Mouse (Mus musculus) limb, embryonic 11.5 days (tissue): ENCODE measurements around the gene Bcor. TPM values are rescaled to one million over a fixed set of nuclear protein-coding genes. Genes with fewer than 3 reads are reported as not detected.
A peak's percentile ranks its signal among the peaks of the same experiment; 100 is the strongest.

ENCODE experiments used
- ATAC-seq: fragments of 200-750 bp; cut with Nextera tagmentation; 2 replicates; pipeline ENCODE4 v1.8.0; 2017; ENCODE audit warnings: low read depth; ENCODE audit not compliant: insufficient number of reproducible peaks, low FRiP score, low TSS enrichment
- DNase-seq: peaks from one replicate; pipeline ENCODE4 v3.0.0-alpha.2; 2015; ENCODE audit warnings: low spot score
- H3K27ac ChIP-seq: fragments of 300-500 bp; sonication (generic); replicated peaks from 2 replicates; pipeline ENCODE4 v1.5.1; 2014; ENCODE audit warnings: low read depth, mild to moderate bottlenecking, low read length
- H3K27me3 ChIP-seq: fragments of 300-500 bp; sonication (generic); 2 replicates; pipeline ENCODE4 v1.6.1; 2014; ENCODE audit warnings: mild to moderate bottlenecking, low read length, mixed read lengths; ENCODE audit not compliant: control insufficient read depth, insufficient read depth
- H3K36me3 ChIP-seq: fragments of 300-500 bp; sonication (generic); 2 replicates; pipeline ENCODE4 v1.6.1; 2014; ENCODE audit warnings: mild to moderate bottlenecking, low read length, moderate library complexity, mixed read lengths; ENCODE audit not compliant: control insufficient read depth, insufficient read depth
- H3K4me1 ChIP-seq: fragments of 300-500 bp; sonication (generic); 2 replicates; pipeline ENCODE4 v1.6.1; 2014; ENCODE audit warnings: low read length, mixed read lengths; ENCODE audit not compliant: control insufficient read depth, insufficient read depth
- H3K4me2 ChIP-seq: fragments of 300-500 bp; sonication (generic); 2 replicates; pipeline ENCODE4 v1.6.1; 2014; ENCODE audit warnings: low read depth, mild to moderate bottlenecking, moderate library complexity; ENCODE audit not compliant: severe bottlenecking
- H3K4me3 ChIP-seq: fragments of 300-500 bp; sonication (generic); 2 replicates; pipeline ENCODE4 v1.5.1; 2014; ENCODE audit warnings: low read depth, low read length
- H3K9ac ChIP-seq: fragments of 300-500 bp; sonication (generic); 2 replicates; pipeline ENCODE4 v1.6.1; 2014; ENCODE audit warnings: mild to moderate bottlenecking, low read length
- H3K9me3 ChIP-seq: fragments of 300-500 bp; sonication (generic); 2 replicates; pipeline ENCODE4 v1.6.1; 2016; ENCODE audit warnings: low read length; ENCODE audit not compliant: control insufficient read depth
- WGBS: fragments of 180-500 bp; shearing (Covaris S2); extraction: QIAGEN DNeasy Blood & Tissue Kit; methylation state at CpG from one replicate; pipeline ENCODE4 v1.1.7; 2014; 5-methylcytosine and 5-hydroxymethylcytosine counted together
- polyA plus RNA-seq: library from polyadenylated mRNA; unstranded; fragments of >200 nt; fragmentation: Nextera tagmentation; extraction: Ambion mirVana; gene quantifications from 2 replicates; pipeline ENCODE4 v1.2.1, GENCODE M21; 2014

The Bcor gene
- polyA plus RNA-seq, 1 experiment from 2014 or later = 26.6 TPM

DNA sequence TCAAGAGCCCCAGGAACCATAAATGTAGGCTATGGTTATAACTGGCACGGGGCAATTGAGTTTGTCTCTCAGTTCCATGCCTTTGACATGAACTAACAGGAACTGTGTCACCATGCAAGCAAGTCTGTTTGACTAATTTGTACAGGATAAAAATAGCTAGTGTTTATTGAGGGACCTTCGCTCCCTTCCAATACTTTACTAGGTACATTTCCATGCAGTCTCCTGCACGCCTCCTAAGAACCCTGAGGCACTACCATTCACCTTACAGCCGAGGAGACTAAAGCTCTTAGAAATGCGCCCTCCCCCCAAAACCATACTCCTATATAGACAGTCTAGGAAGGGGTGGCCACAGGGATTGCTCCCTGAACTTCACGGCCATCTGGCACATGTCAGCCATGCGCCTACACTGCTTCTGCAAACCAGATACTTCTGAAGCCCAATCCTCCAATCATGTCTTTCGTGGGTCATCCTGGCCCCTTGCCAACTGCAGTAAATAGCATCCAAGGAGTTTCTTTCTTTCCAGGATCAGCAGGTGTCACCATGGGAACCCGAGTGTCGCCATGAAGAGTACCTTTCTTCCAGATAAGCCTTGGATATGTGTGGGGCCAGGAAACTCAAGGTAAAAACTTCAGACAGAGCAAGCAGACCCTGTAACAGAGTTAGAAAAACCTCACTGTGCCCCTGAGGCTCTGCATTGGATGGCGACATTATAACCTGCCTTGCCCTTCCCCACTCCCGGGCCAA is 63.2 kb downstream of the Bcor start:
- H3K27me3 ChIP-seq = peaks cover 5% of the 10 kb centered on the region
- no peak for ATAC-seq
- H3K9ac ChIP-seq = no peak overlapping the region
- H3K4me1 ChIP-seq = no peaks in the 10 kb centered on the region
- no peak overlapping the region for H3K27ac ChIP-seq
- 85% methylated on average over 12 of the region's 12 CpGs for WGBS
- H3K9me3 ChIP-seq = no peaks in the 10 kb centered on the region
- H3K36me3 ChIP-seq = no peaks in the 10 kb centered on the region
- no peak overlapping the region for H3K4me3 ChIP-seq
- no peak overlapping the region for H3K4me2 ChIP-seq
- DNase-seq = no peak

DNA sequence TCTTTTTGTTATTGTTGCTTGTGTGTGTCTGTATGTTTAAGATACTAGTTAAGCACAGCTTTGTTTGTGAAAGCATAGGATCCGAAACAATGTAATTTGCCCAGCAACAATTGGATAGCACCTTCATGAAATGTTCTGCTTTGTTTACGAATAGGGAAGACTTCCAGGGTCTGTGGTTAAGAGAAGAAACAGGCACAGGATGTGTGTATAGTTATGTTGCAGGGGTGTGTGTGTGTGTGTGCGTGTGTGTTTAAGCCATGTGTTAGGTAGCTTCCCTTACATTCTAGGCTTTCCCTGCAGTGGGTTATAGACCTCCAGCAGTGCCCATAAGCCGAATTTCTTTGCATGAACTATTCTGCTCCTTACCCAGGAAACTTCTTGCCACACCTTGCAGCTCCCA is 66.8 kb downstream of the Bcor start:
- Histone ChIP-seq H3K36me3 (no peaks in the 10 kb centered on the region), H3K4me3 (no peak overlapping the region), H3K9ac (no peak overlapping the region), H3K9me3 (no peaks in the 10 kb centered on the region), H3K27me3 (peaks cover 39% of the 10 kb centered on the region), H3K4me2 (no peak overlapping the region), H3K27ac (no peak overlapping the region), H3K4me1 (peaks cover 16% of the 10 kb centered on the region)
- 73% methylated on average over 4 of the region's 4 CpGs for WGBS
- ATAC-seq (no peak), DNase-seq (no peak)

DNA sequence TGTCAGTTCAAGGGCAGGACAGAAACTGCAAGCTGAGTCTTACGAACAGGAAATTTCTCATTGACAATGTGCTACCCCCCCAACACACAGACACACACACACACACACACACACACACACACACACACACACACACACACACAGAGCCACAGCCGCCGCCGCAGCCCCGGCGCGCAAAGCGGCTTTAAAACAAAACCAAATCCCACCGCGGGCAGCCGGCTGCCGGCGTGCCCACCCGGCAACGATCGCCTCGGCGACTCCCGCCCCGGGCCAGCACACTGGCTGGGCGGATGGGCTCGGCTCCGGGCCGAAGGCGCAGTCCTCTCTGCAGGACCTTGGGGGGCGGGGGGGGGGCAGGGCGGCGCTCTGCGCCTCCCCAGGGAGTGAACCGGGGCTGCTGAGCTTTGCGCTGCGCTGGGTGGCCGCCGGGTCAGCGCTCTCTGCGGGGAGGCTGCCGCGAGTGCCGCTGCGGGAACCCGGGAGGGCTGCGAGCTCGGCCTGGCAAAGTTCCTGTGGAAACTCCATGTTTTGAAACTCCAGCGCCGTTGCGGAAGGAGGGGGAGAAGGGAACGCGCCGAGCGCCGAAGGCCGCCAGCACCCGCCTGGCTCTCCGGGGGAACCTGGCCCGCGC is 68.6 kb downstream of the Bcor start:
- no peak for ATAC-seq
- Histone ChIP-seq H3K4me2 (peak overlapping the region; percentile 90), H3K4me3 (peak overlapping the region; percentile 42), H3K9ac (peak overlapping the region; percentile 61), H3K27ac (peak overlapping the region; percentile 30; the same call in 1 of the 2 replicates), H3K9me3 (no peaks in the 10 kb centered on the region), H3K36me3 (no peaks in the 10 kb centered on the region), H3K4me1 (peaks cover 24% of the 10 kb centered on the region), H3K27me3 (peaks cover 57% of the 10 kb centered on the region)
- WGBS = under 1% methylated on average over 41 of the region's 56 CpGs
- no peak for DNase-seq

DNA sequence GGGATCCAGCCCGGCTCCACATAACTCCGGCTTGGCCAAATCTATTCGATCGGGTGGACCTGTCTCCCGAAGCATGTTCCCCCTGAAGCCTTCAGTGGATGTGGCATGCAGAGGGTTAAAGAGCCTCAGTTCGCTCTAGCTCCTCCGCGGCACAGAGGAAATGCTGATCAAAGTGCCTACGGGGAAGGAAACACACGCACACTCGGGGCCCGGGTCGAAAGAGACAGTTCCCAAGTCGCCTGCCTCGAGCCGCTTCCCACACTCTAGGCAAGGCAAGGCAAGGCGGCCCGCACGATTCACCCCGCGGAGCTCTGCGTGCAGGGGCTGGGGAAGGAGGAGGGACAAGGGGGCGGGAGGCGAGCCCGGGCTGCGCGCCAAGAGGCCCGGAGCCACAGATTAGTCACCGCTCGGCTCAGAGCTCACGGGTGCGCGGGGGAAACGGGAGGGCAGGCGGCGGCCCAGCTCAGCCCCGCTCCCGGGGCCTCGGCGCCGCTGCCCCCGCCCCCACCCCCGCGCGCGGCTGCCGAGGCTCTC is 69.2 kb downstream of the Bcor start:
- Histone ChIP-seq H3K4me3 (peak overlapping the region; percentile 42), H3K9me3 (no peaks in the 10 kb centered on the region), H3K9ac (peak overlapping the region; percentile 61), H3K36me3 (no peaks in the 10 kb centered on the region), H3K4me1 (peaks cover 25% of the 10 kb centered on the region), H3K27me3 (peaks cover 63% of the 10 kb centered on the region), H3K27ac (peak overlapping the region; percentile 30; the same call in 1 of the 2 replicates), H3K4me2 (peak overlapping the region; percentile 90)
- ATAC-seq (peak; percentile 44; the same call in 1 of the 2 replicates), DNase-seq (peak; percentile 66)
- 2% methylated on average over 22 of the region's 47 CpGs for WGBS

DNA sequence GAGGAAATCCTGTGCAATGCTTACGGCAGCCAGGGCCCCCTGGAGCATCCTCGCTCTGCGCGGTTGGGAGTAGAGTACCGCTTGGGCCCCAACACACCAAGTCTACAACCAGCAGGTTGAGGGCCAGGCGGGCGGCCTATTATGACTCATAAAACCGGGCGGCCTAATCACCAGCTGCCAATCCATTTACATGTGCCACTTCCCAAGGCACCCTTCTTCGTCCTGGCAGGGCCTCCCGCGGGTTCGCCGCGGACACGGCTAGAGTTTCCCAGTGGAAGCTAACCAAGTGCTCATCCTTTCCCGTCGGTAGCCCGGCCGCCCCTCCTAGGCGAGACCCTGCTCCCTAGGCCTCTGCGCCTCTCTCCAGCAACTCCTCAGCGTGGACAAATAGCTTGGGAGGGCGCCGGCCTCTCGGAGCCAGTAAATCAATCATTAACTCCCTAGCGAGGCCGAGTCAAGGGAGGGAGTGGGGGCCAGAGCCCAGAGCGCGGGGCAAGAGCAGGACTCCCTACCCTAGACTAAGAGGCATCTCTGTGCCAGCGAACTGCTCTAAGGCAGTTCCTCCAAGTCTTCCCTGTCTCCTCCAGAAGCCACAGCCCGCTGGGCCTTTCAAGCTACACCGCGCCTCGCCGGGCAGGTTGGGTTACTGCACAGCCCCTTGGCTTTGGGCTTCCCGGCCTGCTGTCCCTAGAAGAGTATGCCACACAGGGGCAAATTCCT is 69.8 kb downstream of the Bcor start:
- Histone ChIP-seq H3K4me1 (peaks cover 32% of the 10 kb centered on the region), H3K9ac (no peak overlapping the region), H3K4me2 (peak overlapping the region; percentile 90), H3K4me3 (peak overlapping the region; percentile 42; the same call in 1 of the 2 replicates), H3K36me3 (no peaks in the 10 kb centered on the region), H3K27me3 (peaks cover 69% of the 10 kb centered on the region), H3K27ac (no peak overlapping the region), H3K9me3 (no peaks in the 10 kb centered on the region)
- ATAC-seq (0 out of 2 replicates have a peak, but pooled peaks have one; percentile 24), DNase-seq (peak; percentile 62)
- WGBS = under 1% methylated on average over 37 of the region's 37 CpGs

DNA sequence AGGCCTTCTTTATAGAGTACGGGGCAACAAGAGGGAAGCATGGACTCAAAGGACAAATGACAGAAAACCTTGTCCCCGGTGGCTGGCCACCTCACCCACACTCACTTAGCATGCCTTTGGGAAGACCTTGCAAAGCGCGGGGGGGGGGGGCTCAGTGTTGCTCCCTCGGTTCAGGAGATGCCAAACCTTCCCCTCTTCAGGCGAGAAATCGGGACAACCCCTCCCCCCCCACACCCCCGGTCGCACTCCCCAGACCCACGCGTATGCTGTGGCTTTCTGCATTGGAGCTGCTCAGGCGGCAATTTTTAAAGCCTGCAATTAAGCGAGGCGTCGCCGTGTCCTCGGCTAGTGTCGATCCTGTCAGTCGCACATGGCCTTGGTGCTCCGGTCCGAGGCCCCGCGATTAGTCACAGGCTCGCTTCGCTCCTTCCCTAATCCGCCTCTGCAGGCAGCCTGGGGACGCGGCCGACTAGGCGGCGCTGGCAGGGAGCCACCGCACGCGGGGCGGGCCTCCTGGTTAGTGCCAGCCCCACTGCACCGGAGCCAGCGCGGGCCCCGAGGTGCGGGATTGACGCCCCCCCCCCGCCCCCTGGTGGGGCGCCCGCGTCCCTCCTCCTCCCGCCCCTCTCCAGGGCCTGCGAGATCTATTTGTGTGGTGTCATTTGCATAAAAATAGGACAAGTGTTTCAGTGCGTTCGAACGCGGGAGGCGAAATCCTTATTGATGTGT is 70.6 kb downstream of the Bcor start:
- H3K9me3 ChIP-seq = no peaks in the 10 kb centered on the region
- H3K36me3 ChIP-seq = no peaks in the 10 kb centered on the region
- peak overlapping the region; percentile 20; the same call in 1 of the 2 replicates for H3K4me3 ChIP-seq
- H3K27ac ChIP-seq = no peak overlapping the region
- H3K4me1 ChIP-seq = peaks cover 35% of the 10 kb centered on the region
- 3% methylated on average over 43 of the region's 52 CpGs for WGBS
- peak overlapping the region; percentile 90 for H3K4me2 ChIP-seq
- H3K27me3 ChIP-seq = peaks cover 77% of the 10 kb centered on the region
- no peak overlapping the region for H3K9ac ChIP-seq
- DNase-seq = no peak
- no peak for ATAC-seq

DNA sequence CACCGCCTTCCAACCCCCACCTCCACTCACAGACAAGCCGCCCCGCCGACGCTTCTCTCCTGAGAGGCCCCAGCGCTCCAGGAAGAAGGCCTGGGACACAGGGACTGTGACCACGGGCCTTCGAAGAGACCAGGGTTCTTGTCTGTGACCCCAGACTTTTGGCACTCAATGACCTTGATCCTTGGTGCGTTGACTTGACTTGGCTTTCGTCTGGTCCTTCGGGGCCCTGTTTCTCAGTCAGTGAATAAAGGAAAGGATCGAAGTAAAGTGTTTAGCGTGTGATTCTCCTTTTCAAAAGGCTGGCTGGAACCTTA is 71.2 kb downstream of the Bcor start:
- Histone ChIP-seq H3K36me3 (no peaks in the 10 kb centered on the region), H3K27ac (peak overlapping the region; percentile 71; the same call in 1 of the 2 replicates), H3K9me3 (no peaks in the 10 kb centered on the region), H3K27me3 (peaks cover 80% of the 10 kb centered on the region), H3K4me2 (peak overlapping the region; percentile 90), H3K9ac (no peak overlapping the region), H3K4me1 (peaks cover 36% of the 10 kb centered on the region), H3K4me3 (no peak overlapping the region)
- DNase-seq = no peak
- WGBS = 6% methylated on average over 13 of the region's 13 CpGs
- ATAC-seq = no peak
